Mouse (Mus musculus) liver, embryonic 14.5 days (tissue): ENCODE measurements around the gene Inpp5b. TPM values are rescaled to one million over a fixed set of nuclear protein-coding genes. Genes with fewer than 3 reads are reported as not detected.

Source experiments
- ATAC-seq: fragments of 200-750 bp; cut with Nextera tagmentation; 2 replicates; pipeline ENCODE4 v1.8.0; 2017; ENCODE audit warnings: moderate number of reproducible peaks, mild to moderate bottlenecking, moderate library complexity; ENCODE audit not compliant: insufficient read depth
- DNase-seq, 3 experiments: peaks; one replicate each; pipeline ENCODE4 v3.0.0-alpha.2; 2012 to 2013; ENCODE audit warnings: low read depth in 3 of 3, low spot score in 3 of 3
- H3K27ac ChIP-seq: fragments of 300-500 bp; sonication (generic); 2 replicates; pipeline ENCODE4 v1.5.1; 2014; ENCODE audit warnings: moderate library complexity, mild to moderate bottlenecking, control low read depth, inconsistent platforms
- H3K27me3 ChIP-seq: fragments of 300-500 bp; sonication (generic); 2 replicates; pipeline ENCODE4 v1.6.1; 2014; ENCODE audit warnings: mild to moderate bottlenecking, low read length, moderate library complexity; ENCODE audit not compliant: control insufficient read depth, insufficient read depth
- H3K36me3 ChIP-seq: fragments of 300-500 bp; sonication (generic); replicated peaks from 2 replicates; pipeline ENCODE4 v1.6.1; 2014; ENCODE audit warnings: low read depth; ENCODE audit not compliant: control insufficient read depth, insufficient read depth
- H3K4me1 ChIP-seq, 2 experiments: fragments of 200-500 bp in 1 of 2; fragments of 300-500 bp in 1 of 2; sonication (generic) in 1 of 2; replicated peaks; 2 replicates each; pipeline ENCODE4 v1.6.1; 2012 to 2014; ENCODE audit warnings: antibody characterized with exemption in 1 of 2, inconsistent platforms in 1 of 2, low read length in 1 of 2; ENCODE audit not compliant: control insufficient read depth in 2 of 2, insufficient read depth in 2 of 2
- H3K4me2 ChIP-seq: fragments of 300-500 bp; sonication (generic); 2 replicates; pipeline ENCODE4 v1.6.1; 2014; ENCODE audit warnings: low read depth, mild to moderate bottlenecking, control low read depth, moderate library complexity
- H3K4me3 ChIP-seq, 2 experiments: fragments of 200-500 bp in 1 of 2; fragments of 300-500 bp in 1 of 2; sonication (generic) in 1 of 2; 2 replicates each; pipeline ENCODE4 v1.5.1; 2012 to 2014; ENCODE audit warnings: low read depth in 2 of 2, low read length in 2 of 2, mild to moderate bottlenecking in 2 of 2, control low read depth in 1 of 2, inconsistent platforms in 1 of 2, moderate library complexity in 1 of 2; ENCODE audit not compliant: insufficient read depth in 1 of 2
- H3K9ac ChIP-seq: fragments of 300-500 bp; sonication (generic); replicated peaks from 2 replicates; pipeline ENCODE4 v1.6.1; 2014; ENCODE audit warnings: mild to moderate bottlenecking, control low read depth, moderate library complexity
- H3K9me3 ChIP-seq: fragments of 300-500 bp; sonication (generic); 2 replicates; pipeline ENCODE4 v1.6.1; 2016; ENCODE audit warnings: low read length, mixed read lengths; ENCODE audit not compliant: control insufficient read depth
- CTCF ChIP-seq: IDR thresholded peaks from 2 replicates; pipeline ENCODE4 v1.5.1; 2016; ENCODE audit warnings: antibody characterized with exemption, low read depth, control low read depth
- EP300 ChIP-seq: IDR thresholded peaks from 2 replicates; pipeline ENCODE4 v1.6.1; 2016; ENCODE audit warnings: antibody characterized with exemption, low read depth
- WGBS: fragments of 180-500 bp; shearing (Covaris S2); extraction: QIAGEN DNeasy Blood & Tissue Kit; methylation state at CpG from one replicate; pipeline ENCODE4 v1.1.7; 2014; ENCODE audit not compliant: insufficient replicate concordance; 5-methylcytosine and 5-hydroxymethylcytosine counted together
- polyA plus RNA-seq, 2 experiments: library from polyadenylated mRNA; depleted of rRNA in 1 of 2; stranded (reverse) in 1 of 2; unstranded in 1 of 2; fragments of >200 nt; fragmentation: Nextera tagmentation in 1 of 2; extraction: Ambion mirVana in 1 of 2; gene quantifications; 2 replicates each; pipeline versions ENCODE4 v1.2.1 to v1.2.3; 2012 to 2014

Inpp5b gene
- polyA plus RNA-seq, 2 experiments = 36.6 to 36.7 TPM

- ATAC-seq (no peak), DNase-seq (no peak)
- TF ChIP-seq CTCF (no peak), EP300 (no peak)
- H3K4me2 ChIP-seq = no peak overlapping the region
- H3K4me1 ChIP-seq = peaks cover 4 to 10% of the 10 kb centered on the region in 2 experiments
- 84% methylated on average over 4 of the region's 4 CpGs for WGBS
- no peak overlapping the region for H3K4me3 ChIP-seq
- no peaks in the 10 kb centered on the region for H3K27me3 ChIP-seq
- no peak overlapping the region for H3K27ac ChIP-seq
- no peaks in the 10 kb centered on the region for H3K9me3 ChIP-seq
- peaks cover 61% of the 10 kb centered on the region for H3K36me3 ChIP-seq
- no peak overlapping the region for H3K9ac ChIP-seq
Measured at GRCm38 (mm10) chr4:124719101-124719500, 22.5 kb upstream of the Inpp5b start.

DNA sequence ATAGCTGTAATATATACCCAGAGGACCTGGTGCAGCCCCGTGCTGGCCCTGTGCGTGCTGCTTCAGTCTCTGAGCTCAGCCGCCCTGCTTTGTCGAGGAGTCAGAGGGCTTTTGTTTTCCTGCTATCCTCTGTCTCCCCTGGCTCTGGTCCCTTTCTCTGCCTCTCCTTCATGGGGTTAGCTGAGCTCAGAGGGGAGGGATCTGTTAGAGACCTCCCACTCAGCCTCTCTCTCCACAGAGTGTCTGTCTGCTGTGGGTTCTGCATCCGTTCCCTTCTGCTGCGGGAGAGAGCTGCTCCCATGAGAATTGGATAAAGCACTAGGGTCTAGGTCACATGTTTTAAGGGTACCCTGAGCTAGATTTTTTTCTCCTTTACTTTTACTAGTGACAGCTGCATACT lies 15.5 kb upstream of the Inpp5b start:
- no peak overlapping the region for H3K27ac ChIP-seq
- DNase-seq = no peak
- H3K9me3 ChIP-seq = no peaks in the 10 kb centered on the region
- peaks cover 89% of the 10 kb centered on the region for H3K36me3 ChIP-seq
- H3K4me3 ChIP-seq = no peak overlapping the region
- H3K27me3 ChIP-seq = no peaks in the 10 kb centered on the region
- no peaks in the 10 kb centered on the region for H3K4me1 ChIP-seq
- H3K9ac ChIP-seq = no peak overlapping the region
- WGBS = 90% methylated on average over 6 of the region's 6 CpGs
- TF ChIP-seq CTCF = no peak
- no peak for TF ChIP-seq EP300
- H3K4me2 ChIP-seq = no peak overlapping the region
- ATAC-seq = no peak

DNA sequence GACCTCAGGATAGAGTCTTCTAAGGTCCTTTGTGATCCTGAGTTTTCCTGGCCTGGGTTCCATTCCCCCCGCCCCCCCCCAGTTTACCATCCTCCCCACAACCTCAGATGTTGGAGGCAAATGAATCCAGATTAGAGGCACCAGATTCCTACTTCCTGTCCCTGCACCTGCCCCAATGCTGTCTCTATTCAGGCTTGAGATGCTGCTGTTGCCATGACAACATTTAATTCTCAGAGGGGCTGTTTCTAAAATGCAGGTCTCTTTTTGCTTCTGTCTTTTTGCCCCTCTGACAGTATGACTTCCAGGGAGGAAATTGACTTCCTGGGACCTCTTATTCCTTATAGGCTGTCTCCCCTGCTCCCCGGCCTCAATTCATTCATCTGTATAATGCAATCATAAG lies 4.7 kb upstream of the Inpp5b start:
- ATAC-seq (no peak), DNase-seq (no peak)
- Histone ChIP-seq H3K27ac (no peak overlapping the region), H3K36me3 (peaks cover 2% of the 10 kb centered on the region; the same call in 1 of the 2 replicates), H3K9ac (no peak overlapping the region), H3K4me2 (no peak overlapping the region), H3K27me3 (no peaks in the 10 kb centered on the region), H3K4me3 (no peak overlapping the region), H3K9me3 (no peaks in the 10 kb centered on the region), H3K4me1 (peaks cover 0 to 6% of the 10 kb centered on the region in 2 experiments; a peak in 3 of 4 replicates)
- TF ChIP-seq CTCF (no peak), EP300 (no peak)
- WGBS = 74% methylated on average over 2 of the region's 2 CpGs

GRCm38 (mm10) chr4:124737486-124737885 lies 4.2 kb upstream of the Inpp5b start:
- DNase-seq = no peak
- Histone ChIP-seq H3K4me2 (no peak overlapping the region), H3K36me3 (no peaks in the 10 kb centered on the region), H3K9ac (no peak overlapping the region), H3K27ac (no peak overlapping the region), H3K9me3 (no peaks in the 10 kb centered on the region), H3K27me3 (no peaks in the 10 kb centered on the region), H3K4me3 (no peak overlapping the region), H3K4me1 (peaks cover 0 to 8% of the 10 kb centered on the region in 2 experiments; a peak in 3 of 4 replicates)
- WGBS = 62% methylated on average over 5 of the region's 5 CpGs
- TF ChIP-seq CTCF (no peak), EP300 (no peak)
- ATAC-seq = no peak

DNA sequence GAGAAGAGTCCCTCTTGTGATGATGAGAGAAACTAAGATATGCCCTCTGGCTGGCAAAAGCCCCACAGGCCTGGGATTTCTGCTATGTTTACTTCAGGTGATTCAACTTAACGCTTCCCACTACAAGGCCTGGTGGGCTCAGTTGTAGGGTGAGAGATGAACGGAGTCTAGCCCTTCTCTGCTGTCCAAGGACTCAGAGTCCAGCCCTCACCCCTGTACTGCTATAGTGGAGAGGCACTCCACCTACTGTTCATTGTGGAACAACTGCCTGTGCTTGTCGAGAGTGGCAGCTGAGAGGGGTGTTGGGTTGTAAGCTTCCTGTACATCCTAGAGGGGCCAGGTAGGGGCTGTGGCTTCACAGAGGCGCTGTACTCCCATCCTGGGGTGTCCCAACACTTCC lies 3.6 kb upstream of the Inpp5b start:
- H3K27ac ChIP-seq = no peak overlapping the region
- DNase-seq = no peak
- H3K36me3 ChIP-seq = no peaks in the 10 kb centered on the region
- no peak for TF ChIP-seq EP300
- TF ChIP-seq CTCF = peak; percentile 48
- no peaks in the 10 kb centered on the region for H3K27me3 ChIP-seq
- H3K4me3 ChIP-seq = no peak overlapping the region
- no peak for ATAC-seq
- no peak overlapping the region for H3K9ac ChIP-seq
- no peak overlapping the region for H3K4me2 ChIP-seq
- no peaks in the 10 kb centered on the region for H3K9me3 ChIP-seq
- H3K4me1 ChIP-seq = peaks cover 0 to 9% of the 10 kb centered on the region in 2 experiments; a peak in 3 of 4 replicates
- 41% methylated on average over 4 of the region's 4 CpGs for WGBS
